Mouse (Mus musculus) CH12.LX (cell line): ENCODE measurements around the gene Txnrd1.

ENCODE experiments used
- CTCF ChIP-seq, 2 experiments: IDR thresholded peaks in 1 of 2; conservative IDR thresholded peaks in 1 of 2; 2 replicates each; pipeline ENCODE4 v1.5.1; 2011 to 2012; ENCODE audit warnings: low read depth in 2 of 2, low read length in 2 of 2, improper control_type of control experiment in 1 of 2, inconsistent platforms in 1 of 2, mild to moderate bottlenecking in 1 of 2, moderate library complexity in 1 of 2
- ELF1 ChIP-seq: IDR thresholded peaks from 2 replicates; pipeline ENCODE4 v1.6.1; 2014; ENCODE audit warnings: low read depth, mild to moderate bottlenecking, inconsistent platforms, low read length, improper control_type of control experiment
- EP300 ChIP-seq: IDR thresholded peaks from 2 replicates; pipeline ENCODE4 v1.6.1; 2011; ENCODE audit warnings: low read length, improper control_type of control experiment
- ETS1 ChIP-seq: conservative IDR thresholded peaks from 2 replicates; pipeline ENCODE4 v1.6.1; 2012; ENCODE audit warnings: low read depth, mild to moderate bottlenecking, inconsistent platforms, low read length, improper control_type of control experiment, moderate library complexity
- MYC ChIP-seq: IDR thresholded peaks from 2 replicates; pipeline ENCODE4 v1.6.1; 2011; ENCODE audit warnings: low read depth, mild to moderate bottlenecking, improper control_type of control experiment, low read length
- SIN3A ChIP-seq: IDR thresholded peaks from 2 replicates; pipeline ENCODE4 v1.6.1; 2012; ENCODE audit warnings: low read length, improper control_type of control experiment, inconsistent platforms
- UBTF ChIP-seq: IDR thresholded peaks from 2 replicates; pipeline ENCODE4 v1.6.1; 2012; ENCODE audit warnings: low read depth, mild to moderate bottlenecking, inconsistent platforms, low read length, improper control_type of control experiment, moderate library complexity
- USF1 ChIP-seq: IDR thresholded peaks from 2 replicates; pipeline ENCODE4 v1.6.1; 2014; ENCODE audit warnings: low read depth, mild to moderate bottlenecking, inconsistent platforms, low read length, improper control_type of control experiment
- ZC3H11A ChIP-seq: IDR thresholded peaks from 2 replicates; pipeline ENCODE4 v1.6.1; 2012; ENCODE audit warnings: low read depth, mild to moderate bottlenecking, inconsistent platforms, low read length, improper control_type of control experiment

DNA sequence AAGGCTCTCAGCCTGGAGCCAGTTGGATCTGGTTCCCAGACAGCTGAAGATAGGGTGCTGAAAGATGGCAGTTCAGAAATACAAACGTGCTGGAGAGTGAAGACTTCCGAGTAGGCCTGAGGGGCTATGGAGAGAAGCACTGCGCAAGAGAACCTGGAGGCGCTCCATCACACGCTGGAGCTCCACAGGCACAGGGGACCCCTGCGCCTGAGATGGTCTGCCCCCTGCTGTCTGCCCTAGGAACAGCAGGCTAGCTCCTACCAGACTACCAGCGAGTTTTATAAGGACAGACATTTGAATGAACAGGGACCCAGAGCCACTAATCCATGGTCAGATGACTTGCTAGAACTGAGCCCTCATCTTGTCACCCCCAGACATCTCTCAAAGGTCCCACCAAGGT, 67.7 kb downstream of the Txnrd1 start:
- TF ChIP-seq ELF1 (no peak), EP300 (no peak), CTCF (conservative IDR thresholded peaks at IDR 0.05 in 1 of 2, IDR thresholded peaks at IDR 0.05 in 1 of 2; ENCODE audit: low read depth in 2 of 2, low read length in 2 of 2) (peak; percentile 79 to 89), MYC (no peak), SIN3A (no peak), UBTF (no peak), ZC3H11A (peak; percentile 22; the same call in 1 of the 2 replicates), USF1 (no peak), ETS1 (no peak)
